Mouse (Mus musculus): ENCODE results near the gene Metap2. TPM values are rescaled to one million over a fixed set of nuclear protein-coding genes. Genes with fewer than 3 reads are reported as not detected.

Gene Metap2
- polyA plus RNA-seq, 1 experiment from 2014 or later: 191 TPM

GRCm38 (mm10) chr10:93885839-93886477 is 10.9 kb downstream of the Metap2 start:
- H3K4me3 ChIP-seq (replicated peaks; ENCODE audit: low read length): no peak overlapping the region
- 87% methylated on average over 14 of the region's 14 CpGs for WGBS
- H3K9ac ChIP-seq (ENCODE audit: low read length): no peak overlapping the region
- no peak for ATAC-seq (ENCODE audit: insufficient read depth, low FRiP score)
- no peak overlapping the region for H3K4me2 ChIP-seq (ENCODE audit: low read depth, low read length)
- H3K27ac ChIP-seq (ENCODE audit: low read length): no peak overlapping the region
- H3K36me3 ChIP-seq (ENCODE audit: control insufficient read depth, insufficient read depth, low read length): peaks cover 11% of the 10 kb centered on the region
- peaks cover 15% of the 10 kb centered on the region for H3K4me1 ChIP-seq (ENCODE audit: control insufficient read depth, insufficient read depth, low read length)
- H3K9me3 ChIP-seq (replicated peaks; ENCODE audit: control insufficient read depth, low read length): no peaks in the 10 kb centered on the region
- H3K27me3 ChIP-seq (ENCODE audit: control insufficient read depth, insufficient read depth, low read length): no peaks in the 10 kb centered on the region

DNA sequence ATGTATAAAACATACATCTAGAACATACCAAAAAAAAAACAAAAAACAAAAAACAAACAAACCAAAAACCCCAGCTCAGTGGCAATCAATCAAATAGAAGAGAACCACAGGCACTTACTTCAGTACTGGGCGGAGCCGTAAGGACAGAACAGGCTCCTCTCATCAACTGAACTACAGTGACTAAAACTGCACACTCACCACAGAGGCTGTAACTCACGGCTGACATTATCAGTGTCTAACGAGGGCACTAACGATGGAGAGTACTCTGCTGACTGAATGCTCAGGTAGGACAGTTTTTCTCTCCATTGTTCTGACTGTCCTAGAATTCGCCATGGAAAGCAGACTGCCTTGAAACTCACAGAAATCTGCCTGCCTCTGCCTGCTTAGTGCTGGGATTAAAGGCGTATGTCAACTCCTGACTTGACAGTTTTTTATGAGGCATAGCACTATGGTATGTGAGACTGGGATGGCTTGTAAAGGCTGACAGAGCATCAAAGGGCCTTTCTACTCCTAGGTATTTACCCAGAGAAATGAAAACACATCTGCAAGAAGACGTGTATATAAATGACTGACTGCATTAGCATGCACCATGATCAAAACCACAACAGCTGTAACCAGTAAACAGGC is 14.0 kb downstream of the Metap2 start:
- Histone ChIP-seq H3K9me3 (replicated peaks; ENCODE audit: control insufficient read depth, low read length) (no peaks in the 10 kb centered on the region), H3K4me2 (ENCODE audit: low read depth, low read length) (no peak overlapping the region), H3K4me3 (replicated peaks; ENCODE audit: low read length) (no peak overlapping the region), H3K27me3 (ENCODE audit: control insufficient read depth, insufficient read depth, low read length) (no peaks in the 10 kb centered on the region), H3K9ac (ENCODE audit: low read length) (no peak overlapping the region), H3K4me1 (ENCODE audit: control insufficient read depth, insufficient read depth, low read length) (peaks cover under 1% of the 10 kb centered on the region; the same call in 1 of the 2 replicates), H3K27ac (ENCODE audit: low read length) (no peak overlapping the region), H3K36me3 (ENCODE audit: control insufficient read depth, insufficient read depth, low read length) (peaks cover 11% of the 10 kb centered on the region)
- WGBS: 80% methylated on average over 8 of the region's 8 CpGs
- no peak for ATAC-seq (ENCODE audit: insufficient read depth, low FRiP score)

GRCm38 (mm10) chr10:93881918-93882317 is 15.0 kb downstream of the Metap2 start:
- no peak overlapping the region for H3K27ac ChIP-seq (ENCODE audit: low read length)
- ATAC-seq (ENCODE audit: insufficient read depth, low FRiP score): no peak
- no peak overlapping the region for H3K9ac ChIP-seq (ENCODE audit: low read length)
- H3K9me3 ChIP-seq (replicated peaks; ENCODE audit: control insufficient read depth, low read length): no peaks in the 10 kb centered on the region
- H3K4me1 ChIP-seq (ENCODE audit: control insufficient read depth, insufficient read depth, low read length): no peaks in the 10 kb centered on the region
- peaks cover 11% of the 10 kb centered on the region for H3K36me3 ChIP-seq (ENCODE audit: control insufficient read depth, insufficient read depth, low read length)
- H3K27me3 ChIP-seq (ENCODE audit: control insufficient read depth, insufficient read depth, low read length): no peaks in the 10 kb centered on the region
- H3K4me2 ChIP-seq (ENCODE audit: low read depth, low read length): no peak overlapping the region
- no peak overlapping the region for H3K4me3 ChIP-seq (replicated peaks; ENCODE audit: low read length)

GRCm38 (mm10) chr10:93878732-93879131 is 18.2 kb downstream of the Metap2 start:
- Histone ChIP-seq H3K4me2 (ENCODE audit: low read depth, low read length) (no peak overlapping the region), H3K4me1 (ENCODE audit: control insufficient read depth, insufficient read depth, low read length) (no peaks in the 10 kb centered on the region), H3K36me3 (ENCODE audit: control insufficient read depth, insufficient read depth, low read length) (peaks cover 7% of the 10 kb centered on the region; the same call in 1 of the 2 replicates), H3K4me3 (replicated peaks; ENCODE audit: low read length) (no peak overlapping the region), H3K27me3 (ENCODE audit: control insufficient read depth, insufficient read depth, low read length) (no peaks in the 10 kb centered on the region), H3K27ac (ENCODE audit: low read length) (no peak overlapping the region), H3K9me3 (replicated peaks; ENCODE audit: control insufficient read depth, low read length) (no peaks in the 10 kb centered on the region), H3K9ac (ENCODE audit: low read length) (no peak overlapping the region)
- ATAC-seq (ENCODE audit: insufficient read depth, low FRiP score): no peak
- 92% methylated on average over 4 of the region's 4 CpGs for WGBS

DNA sequence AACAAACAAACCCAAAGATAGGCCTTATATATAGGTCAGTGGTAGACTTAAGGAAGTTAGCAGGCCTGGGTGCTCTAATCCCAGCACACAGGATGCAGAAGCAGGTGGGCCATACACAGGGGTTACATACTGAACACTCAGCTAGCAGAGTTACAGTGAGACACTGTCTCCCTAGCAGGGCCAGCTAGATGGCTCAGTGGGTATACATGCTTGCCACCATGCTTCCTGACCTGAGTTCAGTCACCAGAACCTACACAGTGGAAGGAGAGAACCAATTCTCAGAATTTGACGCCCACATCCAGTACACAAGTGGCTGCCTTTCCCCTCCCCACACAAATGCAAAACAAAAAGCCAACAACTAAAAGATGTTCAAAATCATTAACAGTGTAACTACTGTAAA is 20.1 kb downstream of the Metap2 start:
- no peak for ATAC-seq (ENCODE audit: insufficient read depth, low FRiP score)
- H3K9me3 ChIP-seq (replicated peaks; ENCODE audit: control insufficient read depth, low read length): no peaks in the 10 kb centered on the region
- no peaks in the 10 kb centered on the region for H3K4me1 ChIP-seq (ENCODE audit: control insufficient read depth, insufficient read depth, low read length)
- H3K27ac ChIP-seq (ENCODE audit: low read length): no peak overlapping the region
- H3K36me3 ChIP-seq (ENCODE audit: control insufficient read depth, insufficient read depth, low read length): peaks cover 4% of the 10 kb centered on the region; the same call in 1 of the 2 replicates
- H3K4me3 ChIP-seq (replicated peaks; ENCODE audit: low read length): no peak overlapping the region
- H3K4me2 ChIP-seq (ENCODE audit: low read depth, low read length): no peak overlapping the region
- no peaks in the 10 kb centered on the region for H3K27me3 ChIP-seq (ENCODE audit: control insufficient read depth, insufficient read depth, low read length)
- no peak overlapping the region for H3K9ac ChIP-seq (ENCODE audit: low read length)
- 89% methylated on average over 1 of the region's 1 CpGs for WGBS

DNA sequence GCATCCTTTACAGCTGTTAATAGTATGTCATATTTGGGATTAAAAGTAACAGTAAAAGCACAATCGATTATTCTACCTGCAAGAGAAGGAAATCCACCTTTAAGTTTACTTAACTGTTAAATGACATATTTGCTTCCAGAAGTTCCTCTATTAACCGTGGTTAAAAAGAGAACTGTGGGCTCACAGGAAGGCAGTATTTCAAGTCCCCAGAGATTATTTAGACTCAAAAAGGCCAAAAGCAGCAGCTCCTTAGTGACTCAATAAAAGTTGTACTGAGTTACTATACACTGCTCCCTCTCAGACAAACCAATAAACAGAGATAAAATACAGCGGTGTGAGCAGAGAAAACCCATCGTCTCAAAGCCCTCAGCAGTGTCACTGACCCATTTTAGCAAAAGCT is 28.0 kb downstream of the Metap2 start:
- Histone ChIP-seq H3K4me3 (replicated peaks; ENCODE audit: low read length) (no peak overlapping the region), H3K4me1 (ENCODE audit: control insufficient read depth, insufficient read depth, low read length) (no peaks in the 10 kb centered on the region), H3K9ac (ENCODE audit: low read length) (no peak overlapping the region), H3K4me2 (ENCODE audit: low read depth, low read length) (no peak overlapping the region), H3K9me3 (replicated peaks; ENCODE audit: control insufficient read depth, low read length) (no peaks in the 10 kb centered on the region), H3K36me3 (ENCODE audit: control insufficient read depth, insufficient read depth, low read length) (peaks cover 27% of the 10 kb centered on the region), H3K27ac (ENCODE audit: low read length) (no peak overlapping the region), H3K27me3 (ENCODE audit: control insufficient read depth, insufficient read depth, low read length) (no peaks in the 10 kb centered on the region)
- WGBS: 78% methylated on average over 4 of the region's 4 CpGs
- no peak for ATAC-seq (ENCODE audit: insufficient read depth, low FRiP score)

DNA sequence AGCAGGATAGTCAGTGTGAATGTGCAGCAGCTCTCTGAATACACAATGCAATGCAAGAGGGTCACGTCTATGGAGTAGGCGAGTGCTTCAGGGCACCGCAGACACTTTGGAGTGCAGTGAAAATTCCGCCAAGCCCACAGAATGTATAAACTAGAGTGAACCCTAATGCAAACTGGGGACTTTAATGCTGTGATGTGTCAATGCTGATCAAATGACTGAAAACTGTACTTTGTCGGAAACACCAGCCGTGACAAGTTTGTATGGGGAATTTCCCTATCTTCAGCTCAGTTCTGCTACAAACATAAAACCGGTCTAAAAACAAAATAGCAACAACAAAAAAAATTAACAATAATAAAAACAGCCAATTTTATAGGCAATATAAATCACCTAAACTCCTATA is 28.5 kb downstream of the Metap2 start:
- H3K9me3 ChIP-seq (replicated peaks; ENCODE audit: control insufficient read depth, low read length): no peaks in the 10 kb centered on the region
- H3K27me3 ChIP-seq (ENCODE audit: control insufficient read depth, insufficient read depth, low read length): no peaks in the 10 kb centered on the region
- no peak overlapping the region for H3K9ac ChIP-seq (ENCODE audit: low read length)
- peaks cover 27% of the 10 kb centered on the region for H3K36me3 ChIP-seq (ENCODE audit: control insufficient read depth, insufficient read depth, low read length)
- H3K27ac ChIP-seq (ENCODE audit: low read length): no peak overlapping the region
- H3K4me3 ChIP-seq (replicated peaks; ENCODE audit: low read length): no peak overlapping the region
- ATAC-seq (ENCODE audit: insufficient read depth, low FRiP score): no peak
- H3K4me1 ChIP-seq (ENCODE audit: control insufficient read depth, insufficient read depth, low read length): no peaks in the 10 kb centered on the region
- H3K4me2 ChIP-seq (ENCODE audit: low read depth, low read length): no peak overlapping the region
- WGBS: 91% methylated on average over 7 of the region's 7 CpGs

- no peaks in the 10 kb centered on the region for H3K27me3 ChIP-seq (ENCODE audit: control insufficient read depth, insufficient read depth, low read length)
- WGBS: 87% methylated on average over 6 of the region's 6 CpGs
- no peak overlapping the region for H3K4me2 ChIP-seq (ENCODE audit: low read depth, low read length)
- ATAC-seq (ENCODE audit: insufficient read depth, low FRiP score): no peak
- peaks cover 9% of the 10 kb centered on the region; the same call in 1 of the 2 replicates for H3K36me3 ChIP-seq (ENCODE audit: control insufficient read depth, insufficient read depth, low read length)
- no peak overlapping the region for H3K4me3 ChIP-seq (replicated peaks; ENCODE audit: low read length)
- H3K9ac ChIP-seq (ENCODE audit: low read length): no peak overlapping the region
- H3K9me3 ChIP-seq (replicated peaks; ENCODE audit: control insufficient read depth, low read length): no peaks in the 10 kb centered on the region
- no peak overlapping the region for H3K27ac ChIP-seq (ENCODE audit: low read length)
- H3K4me1 ChIP-seq (ENCODE audit: control insufficient read depth, insufficient read depth, low read length): no peaks in the 10 kb centered on the region
Observed at GRCm38 (mm10) chr10:93856095-93856494, 40.8 kb downstream of the Metap2 start.

DNA sequence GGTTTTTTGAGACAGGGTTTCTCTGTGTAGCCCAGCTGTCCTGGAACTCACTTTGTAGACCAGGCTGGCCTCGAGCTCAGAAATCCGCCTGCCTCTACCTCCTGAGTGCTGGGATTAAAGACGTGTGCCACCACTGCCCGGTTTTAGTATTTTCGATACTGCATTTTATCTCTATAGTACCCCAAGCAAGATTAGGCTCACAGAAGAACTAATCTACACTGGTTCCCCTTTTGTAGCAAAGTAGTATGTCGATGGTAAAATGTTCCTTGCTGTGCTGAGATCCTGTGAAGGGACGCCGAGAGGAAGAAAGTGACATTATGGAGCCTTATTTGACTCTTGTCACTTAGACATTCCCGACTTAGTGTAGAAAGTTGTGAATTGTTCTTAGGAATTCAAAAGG is 41.8 kb downstream of the Metap2 start:
- Histone ChIP-seq H3K9me3 (replicated peaks; ENCODE audit: control insufficient read depth, low read length) (no peaks in the 10 kb centered on the region), H3K4me1 (ENCODE audit: control insufficient read depth, insufficient read depth, low read length) (no peaks in the 10 kb centered on the region), H3K4me2 (ENCODE audit: low read depth, low read length) (no peak overlapping the region), H3K36me3 (ENCODE audit: control insufficient read depth, insufficient read depth, low read length) (peaks cover 6% of the 10 kb centered on the region; the same call in 1 of the 2 replicates), H3K27ac (ENCODE audit: low read length) (no peak overlapping the region), H3K4me3 (replicated peaks; ENCODE audit: low read length) (no peak overlapping the region), H3K27me3 (ENCODE audit: control insufficient read depth, insufficient read depth, low read length) (no peaks in the 10 kb centered on the region), H3K9ac (ENCODE audit: low read length) (no peak overlapping the region)
- 88% methylated on average over 9 of the region's 9 CpGs for WGBS
- ATAC-seq (ENCODE audit: insufficient read depth, low FRiP score): no peak

All from stomach, embryonic 16.5 days (tissue).